ENCODE assay signal across 25 mouse cellular contexts in genomic region chr3:39461561-39461960, GRCm38 (mm10).
DNase-seq lines count a peak whose midpoint lies in the region; ATAC-seq and TF ChIP-seq lines count a peak whose summit lies in the region.
"Had no signal": no experiment of that assay in that cellular context is flagged by ENCODE, and none has a peak within 500 bp of the region (broad histone marks: within the 10 kb centered on the region; RNA-seq: fewer than 3 reads in every experiment).

No protein-coding gene starts in this region.

- intact Hi-C loops in heart, adult 2 months (cut with DNase I) = no loop called here

- H3K36me3 ChIP-seq in heart, adult 2 months (ENCODE audit: control insufficient read depth, insufficient read depth, low read length) = no peaks in the 10 kb centered on the region
- H3K36me3 ChIP-seq in heart, embryonic 12.5 days = no peaks in the 10 kb centered on the region
- H3K36me3 ChIP-seq in liver, adult 2 months (ENCODE audit: control insufficient read depth, insufficient read depth, low read length) = no peaks in the 10 kb centered on the region
- no peaks in the 10 kb centered on the region for H3K36me3 ChIP-seq in liver, embryonic 11.5 days (ENCODE audit: control insufficient read depth, insufficient read depth, low read length)
- no peaks in the 10 kb centered on the region for H3K36me3 ChIP-seq in forebrain, embryonic 13.5 days (ENCODE audit: poor library complexity, severe bottlenecking)
- H3K36me3 ChIP-seq: embryonic facial prominence, embryonic 10.5 days; embryonic facial prominence, embryonic 15.5 days; intestine, embryonic 15.5 days; midbrain, embryonic 12.5 days; neural tube, embryonic 12.5 days had no signal

- TF ChIP-seq POLR2A in heart, adult 2 months (IDR thresholded peaks at IDR 0.05; ENCODE audit: insufficient read depth, low read depth, low read length) = no peak
- no peak for TF ChIP-seq POLR2A in liver, adult 2 months (IDR thresholded peaks at IDR 0.05; ENCODE audit: extremely low read depth, insufficient read depth, low read length)

- H3K4me1 ChIP-seq in heart, adult 2 months (ENCODE audit: control insufficient read depth, insufficient read depth, low read length) = no peaks in the 10 kb centered on the region
- H3K4me1 ChIP-seq in heart, embryonic 12.5 days (replicated peaks) = 0 out of 2 replicates have a peak, but pooled peaks cover 8% of the 10 kb centered on the region
- H3K4me1 ChIP-seq in liver, adult 2 months (ENCODE audit: control insufficient read depth, insufficient read depth, low read length) = no peaks in the 10 kb centered on the region
- H3K4me1 ChIP-seq in liver, embryonic 11.5 days (replicated peaks; ENCODE audit: control insufficient read depth, insufficient read depth, low read length) = no peaks in the 10 kb centered on the region
- peaks cover 11% of the 10 kb centered on the region for H3K4me1 ChIP-seq in forebrain, embryonic 13.5 days
- H3K4me1 ChIP-seq: intestine, embryonic 15.5 days; megakaryocyte, embryonic 14.5 days; midbrain, embryonic 12.5 days; neural tube, embryonic 12.5 days had no signal

- TF ChIP-seq EP300 in heart, adult 2 months (IDR thresholded peaks at IDR 0.05; ENCODE audit: insufficient read depth, low read depth, low read length) = no peak

- TF ChIP-seq CTCF in heart, adult 2 months (IDR thresholded peaks at IDR 0.05) = peak; percentile 14; the same call in 1 of the 2 replicates
- TF ChIP-seq CTCF in liver, adult 2 months (IDR thresholded peaks at IDR 0.05; ENCODE audit: low read depth, low read length) = 0 out of 2 replicates have a peak, but pooled peaks have one; percentile 8

- ATAC-seq in heart, embryonic 12.5 days (ENCODE audit: insufficient number of reproducible peaks, low FRiP score) = no peak
- ATAC-seq in liver, embryonic 11.5 days (replicated peaks; ENCODE audit: low FRiP score) = no peak
- ATAC-seq in forebrain, embryonic 13.5 days = no peak
- ATAC-seq: activated CD4-positive, CD25-positive, alpha-beta regulatory T cell, adult 4 months; hindbrain, embryonic 16.5 days; intestine, embryonic 15.5 days had no signal

- H3K27ac ChIP-seq in heart, adult 2 months = no peak overlapping the region
- no peak overlapping the region for H3K27ac ChIP-seq in heart, embryonic 12.5 days (ENCODE audit: poor library complexity, severe bottlenecking)
- no peak overlapping the region for H3K27ac ChIP-seq in liver, adult 2 months (replicated peaks; ENCODE audit: insufficient read depth, low read depth, low read length)
- H3K27ac ChIP-seq in liver, embryonic 11.5 days (ENCODE audit: low read depth, low read length) = no peak overlapping the region
- no peak overlapping the region for H3K27ac ChIP-seq in forebrain, embryonic 13.5 days
- H3K27ac ChIP-seq: embryonic facial prominence, embryonic 10.5 days; embryonic facial prominence, embryonic 15.5 days; intestine, embryonic 15.5 days; midbrain, embryonic 12.5 days; neural tube, embryonic 12.5 days had no signal

- H3K4me2 ChIP-seq in heart, embryonic 12.5 days = no peak overlapping the region
- no peak overlapping the region for H3K4me2 ChIP-seq in liver, embryonic 11.5 days
- H3K4me2 ChIP-seq in forebrain, embryonic 13.5 days = no peak overlapping the region
- H3K4me2 ChIP-seq: embryonic facial prominence, embryonic 15.5 days; intestine, embryonic 15.5 days; midbrain, embryonic 12.5 days; neural tube, embryonic 12.5 days had no signal

- H3K27me3 ChIP-seq in heart, adult 2 months (ENCODE audit: control insufficient read depth, insufficient read depth, low read length) = no peaks in the 10 kb centered on the region
- H3K27me3 ChIP-seq in heart, embryonic 12.5 days (replicated peaks) = no peaks in the 10 kb centered on the region
- no peaks in the 10 kb centered on the region for H3K27me3 ChIP-seq in liver, adult 2 months (ENCODE audit: control insufficient read depth, insufficient read depth, low read length)
- no peaks in the 10 kb centered on the region for H3K27me3 ChIP-seq in liver, embryonic 11.5 days (replicated peaks; ENCODE audit: control insufficient read depth, insufficient read depth, low read length)
- no peaks in the 10 kb centered on the region for H3K27me3 ChIP-seq in forebrain, embryonic 13.5 days
- H3K27me3 ChIP-seq: embryonic facial prominence, embryonic 15.5 days; intestine, embryonic 15.5 days; megakaryocyte, embryonic 14.5 days; midbrain, embryonic 12.5 days; neural tube, embryonic 12.5 days had no signal

- H3K9me3 ChIP-seq in heart, embryonic 12.5 days (replicated peaks) = no peaks in the 10 kb centered on the region
- no peaks in the 10 kb centered on the region for H3K9me3 ChIP-seq in liver, embryonic 11.5 days (ENCODE audit: control insufficient read depth, low read length)
- H3K9me3 ChIP-seq in forebrain, embryonic 13.5 days (replicated peaks) = no peaks in the 10 kb centered on the region
- H3K9me3 ChIP-seq: embryonic facial prominence, embryonic 10.5 days; embryonic facial prominence, embryonic 15.5 days; intestine, embryonic 15.5 days; midbrain, embryonic 12.5 days; neural tube, embryonic 12.5 days had no signal

- 85% methylated on average over 4 of the region's 4 CpGs for WGBS in heart, adult 2 months
- 89% methylated on average over 4 of the region's 4 CpGs for WGBS in heart, embryonic 12.5 days
- 87% methylated on average over 4 of the region's 4 CpGs for WGBS in liver, adult 2 months
- WGBS in liver, embryonic 11.5 days = 78% methylated on average over 4 of the region's 4 CpGs
- WGBS in forebrain, embryonic 13.5 days = 89% methylated on average over 4 of the region's 4 CpGs

- no peak overlapping the region for H3K4me3 ChIP-seq in heart, adult 2 months
- H3K4me3 ChIP-seq in heart, embryonic 12.5 days = no peak overlapping the region
- H3K4me3 ChIP-seq in liver, adult 2 months (ENCODE audit: insufficient read depth, low read depth, low read length) = no peak overlapping the region
- no peak overlapping the region for H3K4me3 ChIP-seq in liver, embryonic 11.5 days (ENCODE audit: low read depth, low read length)
- H3K4me3 ChIP-seq in forebrain, embryonic 13.5 days = no peak overlapping the region
- H3K4me3 ChIP-seq: embryonic facial prominence, embryonic 10.5 days; embryonic facial prominence, embryonic 15.5 days; intestine, embryonic 15.5 days; megakaryocyte, embryonic 14.5 days; midbrain, embryonic 12.5 days; myocyte; neural tube, embryonic 12.5 days had no signal

- H3K79me2 ChIP-seq in heart, adult 2 months (replicated peaks; ENCODE audit: control insufficient read depth, insufficient read depth, low read length) = no peaks in the 10 kb centered on the region
- H3K79me2 ChIP-seq in liver, adult 2 months (ENCODE audit: control insufficient read depth, insufficient read depth, low read length) = no peaks in the 10 kb centered on the region

- no peak for DNase-seq in heart, adult 2 months
- DNase-seq in liver, adult 2 months (ENCODE audit: extremely low read depth, low read depth, low spot score) = no peak
- DNase-seq in liver, embryonic 11.5 days (ENCODE audit: low spot score) = no peak
- peak; percentile 22 for DNase-seq in ES-CJ7 (ENCODE audit: low read depth, low spot score)
- no peak for DNase-seq in urinary bladder, postnatal 36 days (ENCODE audit: low spot score in 2 of 2)
- DNase-seq: adrenal gland, adult 2 months; adrenal gland, postnatal 36 days; cerebellum, adult 2 months; cerebellum, postnatal 25 days; heart, postnatal 14 days; kidney, adult 9 months; liver; lung, postnatal 4 days; thymus, postnatal 4 days had no signal

- no peak overlapping the region for H3K9ac ChIP-seq in heart, adult 2 months (ENCODE audit: low read depth, low read length)
- H3K9ac ChIP-seq in heart, embryonic 12.5 days = no peak overlapping the region
- H3K9ac ChIP-seq in liver, adult 2 months (ENCODE audit: low read depth, low read length) = no peak overlapping the region
- H3K9ac ChIP-seq in liver, embryonic 11.5 days (ENCODE audit: low read depth, low read length) = no peak overlapping the region
- no peak overlapping the region for H3K9ac ChIP-seq in forebrain, embryonic 13.5 days
- H3K9ac ChIP-seq: embryonic facial prominence, embryonic 15.5 days; intestine, embryonic 15.5 days; midbrain, embryonic 12.5 days; neural tube, embryonic 12.5 days had no signal
